Mouse (Mus musculus): ENCODE measurements around the gene Gm11077.

The Gm11077 gene

GRCm38 (mm10) chr6:140747591-140747990 is 18.5 kb downstream of the Gm11077 start:
- no peak for DNase-seq

- no peak for DNase-seq
Observed at GRCm38 (mm10) chr6:140750371-140751080, 21.4 kb downstream of the Gm11077 start.

DNA sequence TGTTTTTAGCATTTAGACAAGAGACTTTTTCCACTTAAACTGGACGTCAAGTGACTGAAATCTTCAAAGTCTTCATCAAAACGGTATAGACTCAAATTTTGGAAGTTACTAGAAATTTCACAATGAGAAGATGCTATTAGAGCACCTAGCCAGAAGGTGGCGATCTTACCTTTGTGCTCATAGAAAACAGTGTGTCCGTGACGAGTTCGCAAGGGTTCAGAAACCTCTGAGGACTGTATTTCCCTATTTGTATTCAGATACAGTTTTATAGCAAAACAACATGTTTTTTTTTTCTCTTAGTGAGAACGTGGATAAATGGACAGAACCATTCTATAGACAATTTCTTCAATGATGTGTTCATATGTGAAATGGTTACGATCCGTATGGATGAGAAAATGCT is 37.3 kb downstream of the Gm11077 start:
- DNase-seq: peak; percentile 19 to 61

DNA sequence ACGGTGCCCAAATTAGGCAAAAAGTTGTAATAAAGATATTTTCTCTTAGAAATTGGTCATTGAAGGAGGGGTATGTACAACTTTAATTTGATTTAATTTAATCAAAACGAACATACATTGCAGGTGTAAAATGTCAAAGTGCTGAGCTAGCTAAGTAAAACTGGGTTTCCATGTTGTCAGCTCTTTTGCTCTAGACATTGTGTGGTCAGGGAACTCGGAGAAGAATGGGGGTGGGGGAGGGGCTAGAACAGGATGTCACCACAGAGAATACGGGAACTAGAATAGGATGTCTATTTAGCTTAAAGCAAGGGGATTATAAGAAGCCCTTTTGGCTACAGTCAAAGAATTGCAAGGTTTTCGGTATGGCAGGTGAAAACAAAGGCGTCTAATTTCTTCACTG is 38.2 kb downstream of the Gm11077 start:
- no peak for DNase-seq

- no peak for DNase-seq
Observed at GRCm38 (mm10) chr6:140768180-140768579, 39.1 kb downstream of the Gm11077 start.

DNA sequence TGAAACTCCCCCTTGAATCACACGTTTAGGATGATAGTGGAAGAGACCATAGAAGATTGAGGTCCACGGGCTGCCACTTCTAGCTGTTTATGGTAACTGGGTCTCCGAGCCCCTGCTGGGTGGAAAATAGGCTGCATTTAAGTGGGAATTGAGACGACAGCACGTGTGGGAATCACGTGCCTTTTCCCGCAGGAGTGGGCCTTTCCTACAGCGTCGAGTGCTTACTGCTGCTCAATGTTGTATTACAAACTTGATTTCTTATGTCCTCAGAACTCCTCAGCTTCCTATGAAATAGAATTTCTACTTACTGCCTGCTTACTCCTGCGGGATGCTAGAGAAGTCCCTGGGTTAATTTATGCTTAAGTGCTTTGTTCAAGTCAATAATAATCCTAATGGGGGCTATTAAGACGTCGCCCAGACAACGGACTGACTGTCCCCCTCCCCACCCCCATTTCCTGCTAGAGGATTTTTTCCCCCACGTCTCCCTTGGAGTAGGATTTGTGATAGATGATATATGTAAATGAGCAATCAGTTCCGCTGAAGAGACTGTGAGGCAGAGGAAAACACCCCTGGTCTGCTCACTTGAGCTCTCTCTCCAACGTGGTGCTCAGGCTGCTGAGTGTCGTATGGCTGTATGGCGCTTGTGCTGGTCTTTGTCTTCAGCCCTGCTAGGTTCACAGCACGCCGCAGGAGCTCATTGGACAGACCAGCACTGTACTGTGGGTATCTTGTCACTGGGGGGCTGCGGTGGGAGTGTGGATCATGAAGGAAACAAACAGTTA is 40.0 kb downstream of the Gm11077 start:
- no peak for DNase-seq

- DNase-seq: no peak
Observed at GRCm38 (mm10) chr6:140776274-140776673, 47.2 kb downstream of the Gm11077 start.

DNA sequence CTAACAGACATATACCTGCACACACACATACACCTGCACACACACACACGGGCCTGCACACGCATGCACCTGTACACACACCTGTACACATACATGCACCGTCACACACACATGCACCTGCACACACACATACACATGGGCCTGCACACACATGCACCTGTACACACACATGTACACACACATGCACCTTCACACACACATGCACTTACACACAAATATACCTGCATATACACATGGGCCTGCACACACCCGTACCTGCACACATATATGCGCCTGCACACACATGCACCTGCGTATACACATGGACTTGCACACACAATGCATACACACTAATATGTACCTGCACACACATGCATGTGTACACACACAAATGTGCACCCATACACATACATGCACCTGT is 53.4 kb downstream of the Gm11077 start:
- no peak for DNase-seq

DNA sequence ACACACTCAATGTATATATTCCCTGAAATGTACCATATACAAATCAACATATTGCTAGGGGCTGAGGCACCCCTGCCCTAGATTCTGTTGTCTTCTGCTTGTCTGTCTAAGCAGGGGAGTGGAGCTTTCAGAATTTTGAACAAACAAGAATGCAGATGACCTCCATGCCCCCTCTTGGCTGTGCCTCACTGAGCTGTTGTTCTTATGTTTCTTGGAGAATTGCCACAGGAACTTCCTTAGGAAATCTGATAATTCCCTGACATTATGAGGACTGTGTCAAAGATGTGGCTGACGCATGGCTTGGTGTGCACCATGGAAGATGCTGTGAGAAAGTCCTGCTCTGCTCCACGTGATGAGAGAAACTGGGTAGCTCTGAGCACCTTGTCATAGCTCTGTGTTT is 57.0 kb downstream of the Gm11077 start:
- DNase-seq: no peak

- peak; percentile 22 to 33 for DNase-seq
Observed at GRCm38 (mm10) chr6:140789850-140790249, 60.8 kb downstream of the Gm11077 start.

- DNase-seq: no peak
Observed at GRCm38 (mm10) chr6:140793676-140794262, 64.7 kb downstream of the Gm11077 start.

- no peak for DNase-seq
Observed at GRCm38 (mm10) chr6:140798841-140799240, 69.8 kb downstream of the Gm11077 start.

DNA sequence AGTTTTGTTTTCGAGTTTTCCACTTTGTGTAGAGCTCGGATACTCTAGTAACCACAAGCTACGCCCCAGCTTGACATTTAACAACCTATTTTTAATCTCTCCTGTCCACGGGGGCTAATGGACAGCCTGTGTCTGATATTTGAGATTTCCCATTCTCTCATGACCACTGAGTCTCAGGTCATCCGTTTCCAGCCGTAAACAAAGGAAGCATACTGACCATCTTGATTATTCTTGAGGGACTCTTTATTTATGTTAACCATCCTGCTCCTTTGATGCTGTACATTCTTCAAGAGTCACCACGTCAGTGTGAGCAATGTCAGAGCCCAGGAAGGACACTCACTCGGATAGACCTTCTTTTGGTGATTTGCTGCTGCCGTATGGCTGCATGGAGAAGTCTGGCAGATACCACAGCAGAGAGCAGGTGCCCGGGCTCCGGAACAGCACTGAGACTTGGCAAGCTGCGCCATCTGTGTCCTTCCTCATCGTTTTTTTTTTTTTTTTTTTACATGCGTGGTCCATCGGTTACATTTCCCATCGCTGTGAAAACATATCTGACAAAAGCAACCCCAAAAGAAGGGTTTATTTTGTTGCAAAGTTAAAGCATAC is 70.5 kb downstream of the Gm11077 start:
- DNase-seq: peak; percentile 56 to 62

GRCm38 (mm10) chr6:140800587-140800986 is 71.5 kb downstream of the Gm11077 start:
- no peak for DNase-seq

Measured in cerebellum, postnatal 36 days (tissue).